Mouse (Mus musculus): Measurements from ENCODE around the gene Ppp1r21.

DNA sequence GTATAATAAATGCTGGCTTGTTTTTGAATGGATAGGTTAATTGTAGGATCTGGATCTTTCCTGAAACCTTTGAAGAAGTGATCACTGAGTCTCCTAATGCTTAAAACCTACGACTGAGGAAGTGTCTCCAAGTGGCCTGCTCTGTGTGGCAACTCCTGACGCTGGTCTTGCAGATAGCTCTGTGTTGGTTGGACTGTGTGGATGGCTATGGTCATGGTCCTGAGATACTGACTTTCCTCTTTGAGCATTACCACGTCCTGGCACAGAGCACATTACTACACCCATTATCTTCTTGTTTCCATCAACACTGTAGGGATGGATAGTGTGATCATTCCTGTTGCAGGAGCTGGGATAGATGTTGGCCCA is 13.5 kb downstream of the Ppp1r21 start:
- TF ChIP-seq POLR2A (IDR thresholded peaks at IDR 0.05; ENCODE audit: borderline replicate concordance, extremely low read depth, low read depth, low read length) (no peak), CTCF (IDR thresholded peaks at IDR 0.05; ENCODE audit: insufficient read depth, low read length) (no peak)
